Mouse (Mus musculus): ENCODE results near the gene Mcat.
A peak's percentile ranks its signal among the peaks of the same experiment; 100 is the strongest.

The Mcat gene

DNA sequence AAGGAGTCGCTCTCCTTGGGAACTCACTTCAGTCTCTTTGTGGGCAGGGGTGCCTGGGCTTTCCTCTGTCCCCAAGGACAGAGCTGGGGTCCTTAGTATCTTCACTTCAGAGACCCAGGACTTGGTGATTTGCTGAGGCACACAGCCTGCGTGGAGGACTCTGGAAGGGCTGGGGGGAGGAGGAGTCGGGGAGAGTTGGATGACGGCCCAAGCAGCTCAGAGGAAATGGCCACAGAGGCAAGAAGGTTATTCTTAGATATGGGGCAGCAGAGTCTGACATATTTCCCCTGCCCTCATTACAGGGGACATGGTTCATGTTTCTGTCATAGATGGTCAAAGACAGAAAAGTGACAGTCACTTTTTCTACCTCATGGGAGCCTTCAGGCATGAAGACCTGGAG, 23.7 kb downstream of the Mcat start:
- peak; percentile 61 for DNase-seq (ENCODE audit: low read depth, low spot score)

DNA sequence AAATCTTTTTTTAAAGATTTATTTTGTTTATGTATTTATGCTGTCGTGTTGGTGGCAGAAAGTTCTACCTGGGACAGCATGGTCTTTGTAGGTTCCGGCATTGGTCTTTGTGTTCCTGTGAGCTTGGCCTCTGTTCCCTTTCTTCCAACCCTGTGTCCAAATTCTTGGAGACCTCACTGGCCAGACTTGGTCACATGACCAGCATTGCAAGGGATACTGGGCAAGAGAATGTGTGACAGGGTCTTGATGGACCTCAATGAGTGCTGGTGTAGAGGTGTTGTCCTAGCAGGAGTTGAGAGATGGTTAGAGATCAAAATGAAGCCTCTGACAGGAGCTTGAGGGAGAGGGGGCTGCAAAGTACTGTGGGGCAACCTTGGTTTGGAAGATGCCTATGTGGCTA, 24.7 kb downstream of the Mcat start:
- no peak for DNase-seq (ENCODE audit: low read depth, low spot score)

DNA sequence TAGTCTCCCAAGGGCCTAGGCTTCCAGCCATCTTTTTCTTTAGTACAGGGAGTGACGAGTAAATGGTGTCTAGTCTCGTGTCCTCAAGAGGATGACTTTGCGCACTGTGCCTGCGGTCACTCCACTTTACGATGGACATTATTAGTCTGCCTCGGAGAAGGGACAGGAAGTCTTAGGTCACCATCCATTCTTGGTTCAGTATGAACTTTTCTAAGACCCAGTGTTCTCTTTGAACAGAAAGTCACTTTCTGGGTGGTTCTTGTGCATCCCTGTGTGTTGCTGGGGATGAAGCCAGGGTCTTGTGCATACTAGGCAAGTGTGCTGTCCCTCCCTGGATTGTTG, 27.7 kb downstream of the Mcat start:
- no peak for DNase-seq (ENCODE audit: low read depth, low spot score)

DNA sequence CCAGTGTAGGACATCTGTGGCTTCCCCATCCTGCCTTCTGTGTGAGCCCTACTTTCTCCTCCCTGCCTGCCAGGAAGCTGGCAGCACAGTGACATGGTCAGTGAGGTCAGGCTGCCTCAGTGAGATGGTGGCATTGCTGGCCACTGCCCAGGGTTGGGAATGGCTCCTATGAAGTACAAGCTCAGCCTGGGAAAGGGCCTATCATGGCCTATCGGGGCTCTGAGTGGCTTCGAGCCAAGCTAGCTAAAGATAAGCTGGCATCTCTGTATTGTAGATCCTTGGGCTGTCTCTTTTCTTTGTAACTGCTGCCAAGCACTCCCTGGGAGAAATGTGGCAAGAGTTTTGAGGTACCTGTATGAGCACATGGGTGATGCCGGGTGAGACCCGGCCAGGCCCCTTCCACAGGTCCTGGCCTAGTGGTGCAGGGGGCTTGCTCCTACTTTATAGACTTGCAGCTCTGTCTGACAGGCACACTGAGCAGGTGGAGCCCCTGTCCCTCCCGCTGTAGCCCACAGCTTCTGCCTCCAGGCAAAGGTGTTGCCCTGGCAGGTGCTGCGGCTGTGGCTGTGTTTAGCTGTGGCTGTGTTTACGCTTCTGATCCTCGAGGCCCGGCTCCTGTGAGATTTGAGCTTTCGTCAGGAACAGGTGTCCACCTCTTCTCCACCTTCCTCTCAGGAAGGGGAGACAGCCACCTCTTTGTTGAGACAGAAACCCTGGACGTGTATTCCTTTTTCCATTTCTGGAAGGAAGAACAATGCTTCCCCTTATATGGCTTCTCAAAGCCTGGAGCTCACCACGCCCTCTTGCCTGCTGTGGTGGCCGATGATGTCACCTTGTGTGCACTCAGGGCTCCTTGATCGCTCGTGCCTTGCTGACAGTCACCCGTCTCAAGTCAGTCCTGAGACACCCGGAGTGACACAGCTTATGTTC, 28.4 kb downstream of the Mcat start:
- no peak for DNase-seq (ENCODE audit: low read depth, low spot score)

- no peak for DNase-seq (ENCODE audit: low read depth, low spot score)
These were observed 31.0 kb downstream of the Mcat start for GRCm38 (mm10) chr15:83532606-83533005.

- DNase-seq (ENCODE audit: low read depth, low spot score): no peak
These were observed 31.6 kb downstream of the Mcat start for GRCm38 (mm10) chr15:83531961-83532469.

DNA sequence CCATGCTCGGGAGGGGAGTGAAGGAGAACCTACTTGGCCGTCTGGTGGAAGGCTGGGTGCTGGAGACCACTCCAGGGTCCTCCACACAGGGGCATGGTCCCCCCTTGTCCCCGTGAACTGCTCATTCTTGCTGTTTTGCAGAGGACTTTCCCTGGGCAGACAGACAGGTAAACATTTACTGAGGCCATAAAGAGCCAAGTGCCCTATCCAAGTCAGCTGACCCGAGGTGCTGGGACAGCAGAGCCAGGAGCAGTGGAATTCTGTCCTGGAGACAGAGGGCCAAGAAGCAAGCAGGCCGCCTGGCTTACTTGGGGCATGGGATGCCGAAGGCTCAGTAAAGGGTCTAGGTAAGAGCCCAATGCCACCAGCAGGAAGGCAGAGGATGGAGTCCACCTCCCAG, 32.9 kb downstream of the Mcat start:
- no peak for DNase-seq (ENCODE audit: low read depth, low spot score)

DNA sequence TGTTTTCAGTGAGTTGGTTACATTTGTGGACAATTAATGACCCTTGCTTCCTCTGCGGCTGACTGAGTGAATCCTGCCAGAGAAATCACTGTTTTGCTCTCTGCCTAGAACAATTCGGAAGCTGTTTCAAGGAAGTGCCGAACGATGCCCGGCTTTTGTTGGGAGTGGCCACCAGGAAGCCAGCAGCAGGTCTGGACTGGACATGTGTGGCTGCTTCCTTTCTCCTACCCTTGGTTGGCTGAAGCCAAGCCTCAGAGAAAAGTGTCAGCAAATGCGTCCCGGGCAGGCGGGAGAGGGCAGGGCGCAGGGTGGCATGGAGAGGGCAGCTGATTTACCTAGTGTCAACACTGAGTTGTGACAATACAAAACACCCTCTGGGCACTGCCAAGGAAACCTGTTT, 33.4 kb downstream of the Mcat start:
- no peak for DNase-seq (ENCODE audit: low read depth, low spot score)

- no peak for DNase-seq (ENCODE audit: low read depth, low spot score)
These were observed 33.8 kb downstream of the Mcat start for GRCm38 (mm10) chr15:83529765-83530164.

DNA sequence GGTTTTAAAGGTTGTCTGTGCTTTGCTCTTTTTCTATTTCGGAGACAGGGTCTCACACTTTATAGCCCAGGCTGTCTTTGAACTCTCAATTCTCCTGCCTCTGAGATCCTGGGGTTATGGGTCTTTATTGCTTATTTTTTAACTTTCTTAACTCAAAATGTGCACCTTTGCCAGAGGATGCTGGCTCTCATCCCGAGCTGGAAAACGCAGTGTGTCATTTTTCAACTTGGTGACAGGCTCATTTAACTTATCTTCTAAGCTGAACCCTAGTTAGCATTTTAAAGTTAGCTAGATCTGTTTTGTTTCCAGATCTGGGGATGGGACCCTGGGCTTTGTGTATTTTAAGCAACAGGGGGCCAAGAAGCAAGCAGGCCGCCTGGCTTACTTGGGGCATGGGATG, 34.7 kb downstream of the Mcat start:
- no peak for DNase-seq (ENCODE audit: low read depth, low spot score)

- DNase-seq (ENCODE audit: low read depth, low spot score): no peak
These were observed 35.8 kb downstream of the Mcat start for GRCm38 (mm10) chr15:83527747-83528146.

GRCm38 (mm10) chr15:83527092-83527437, 36.5 kb downstream of the Mcat start:
- no peak for DNase-seq (ENCODE audit: low read depth, low spot score)

- DNase-seq (ENCODE audit: low read depth, low spot score): no peak
These were observed 37.0 kb downstream of the Mcat start, which contains the start of gene Bik for GRCm38 (mm10) chr15:83526424-83527091. Gene Bik (plus strand): TSS chr15:83526862.

GRCm38 (mm10) chr15:83524333-83524729, 39.3 kb downstream of the Mcat start:
- no peak for DNase-seq (ENCODE audit: low read depth, low spot score)

- DNase-seq (ENCODE audit: low read depth, low spot score): no peak
These were observed 39.8 kb downstream of the Mcat start for GRCm38 (mm10) chr15:83523638-83524332.

- no peak for DNase-seq (ENCODE audit: low read depth, low spot score)
These were observed 40.4 kb downstream of the Mcat start for GRCm38 (mm10) chr15:83523196-83523595.

GRCm38 (mm10) chr15:83520861-83521382, 42.7 kb downstream of the Mcat start:
- no peak for DNase-seq (ENCODE audit: low read depth, low spot score)

DNA sequence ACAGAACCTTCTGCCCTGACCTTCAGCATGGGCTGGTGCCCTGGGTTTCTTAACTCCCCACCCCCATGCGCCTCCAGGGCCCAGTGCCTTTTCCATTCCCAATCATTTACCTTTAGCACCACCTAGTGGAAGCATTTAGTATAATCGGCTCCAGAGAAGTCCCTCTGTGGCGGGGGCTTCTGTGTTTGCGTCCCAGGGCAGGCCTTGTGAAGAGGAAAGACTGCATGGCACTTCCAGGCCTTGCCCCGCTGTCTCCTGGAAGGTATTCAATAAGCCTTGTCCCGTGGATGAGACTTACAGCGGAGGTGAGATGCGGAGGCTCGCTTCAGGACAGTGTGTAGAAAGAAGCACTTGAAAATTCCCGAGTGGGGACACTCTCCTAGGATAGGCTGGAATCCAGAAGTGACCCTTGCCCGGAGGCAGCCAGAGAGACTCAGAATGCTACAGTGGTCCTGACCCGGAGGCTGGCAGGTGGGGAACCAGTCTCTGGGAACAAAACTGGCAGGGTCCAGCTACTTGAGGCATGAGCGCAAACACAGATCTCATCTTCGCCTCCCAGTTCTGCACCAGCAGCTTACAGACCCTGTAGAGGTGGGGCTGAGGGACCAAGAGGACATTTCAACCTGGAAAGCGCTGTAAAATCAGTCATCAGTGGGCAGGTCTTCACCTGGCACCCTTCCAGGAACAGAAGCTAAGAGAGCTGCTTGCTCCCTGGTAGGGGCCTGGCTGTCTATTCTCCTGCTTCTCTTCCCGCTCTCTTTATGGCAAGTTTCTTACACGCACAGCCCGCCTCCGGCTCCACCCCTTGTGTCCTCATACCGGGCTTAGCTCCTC, 45.2 kb downstream of the Mcat start:
- peak; percentile 62 for DNase-seq (ENCODE audit: low read depth, low spot score)

- no peak for DNase-seq (ENCODE audit: low read depth, low spot score)
These were observed 48.6 kb downstream of the Mcat start for GRCm38 (mm10) chr15:83515018-83515417.

- no peak for DNase-seq (ENCODE audit: low read depth, low spot score)
These were observed 50.9 kb downstream of the Mcat start for GRCm38 (mm10) chr15:83512489-83513281.

Data from skeletal muscle tissue, adult 2 months (tissue).